Mouse (Mus musculus): ENCODE results near the gene Kdm5a.

GRCm38 (mm10) chr6:120470666-120471065 lies 106.7 kb downstream of the Kdm5a start:
- TF ChIP-seq POLR2A (IDR thresholded peaks at IDR 0.05; ENCODE audit: extremely low read depth, insufficient read depth, low read length) = no peak
- no peak for TF ChIP-seq CTCF (IDR thresholded peaks at IDR 0.05; ENCODE audit: extremely low read depth, insufficient read depth, low read length)
